Mouse (Mus musculus) cortical plate, adult 2 months (tissue): ENCODE data around the gene Atf6b. TPM values are rescaled to one million over a fixed set of nuclear protein-coding genes. Genes with fewer than 3 reads are reported as not detected.

Experiments
- H3K27ac ChIP-seq: fragments of 200-500 bp; 2 replicates; pipeline ENCODE4 v1.5.1; 2012; ENCODE audit warnings: low read length, control low read depth, inconsistent platforms; ENCODE audit not compliant: insufficient read depth
- H3K4me1 ChIP-seq: fragments of 200-500 bp; 2 replicates; pipeline ENCODE4 v1.6.1; 2011; ENCODE audit warnings: low read length; ENCODE audit not compliant: control insufficient read depth, insufficient read depth
- H3K4me3 ChIP-seq: fragments of 200-500 bp; 2 replicates; pipeline ENCODE4 v1.5.1; 2011; ENCODE audit warnings: mild to moderate bottlenecking, low read length, control low read depth; ENCODE audit not compliant: insufficient read depth
- CTCF ChIP-seq: fragments of 200-500 bp; IDR thresholded peaks from 2 replicates; pipeline ENCODE4 v1.5.1; 2011; ENCODE audit warnings: mild to moderate bottlenecking, control low read depth, low read length; ENCODE audit not compliant: insufficient read depth; ENCODE audit errors: extremely low read depth
- POLR2A ChIP-seq: fragments of 200-500 bp; IDR thresholded peaks from 2 replicates; pipeline ENCODE4 v1.6.1; 2011; ENCODE audit warnings: mild to moderate bottlenecking, low read length, control low read depth; ENCODE audit not compliant: insufficient read depth; ENCODE audit errors: extremely low read depth
- polyA plus RNA-seq: library from polyadenylated mRNA; depleted of rRNA; stranded (reverse); fragments of >200 nt; gene quantifications from 2 replicates; pipeline ENCODE4 v1.2.3, GENCODE M21; 2012

Atf6b gene
- polyA plus RNA-seq, 1 experiment, result 59.6 TPM

DNA sequence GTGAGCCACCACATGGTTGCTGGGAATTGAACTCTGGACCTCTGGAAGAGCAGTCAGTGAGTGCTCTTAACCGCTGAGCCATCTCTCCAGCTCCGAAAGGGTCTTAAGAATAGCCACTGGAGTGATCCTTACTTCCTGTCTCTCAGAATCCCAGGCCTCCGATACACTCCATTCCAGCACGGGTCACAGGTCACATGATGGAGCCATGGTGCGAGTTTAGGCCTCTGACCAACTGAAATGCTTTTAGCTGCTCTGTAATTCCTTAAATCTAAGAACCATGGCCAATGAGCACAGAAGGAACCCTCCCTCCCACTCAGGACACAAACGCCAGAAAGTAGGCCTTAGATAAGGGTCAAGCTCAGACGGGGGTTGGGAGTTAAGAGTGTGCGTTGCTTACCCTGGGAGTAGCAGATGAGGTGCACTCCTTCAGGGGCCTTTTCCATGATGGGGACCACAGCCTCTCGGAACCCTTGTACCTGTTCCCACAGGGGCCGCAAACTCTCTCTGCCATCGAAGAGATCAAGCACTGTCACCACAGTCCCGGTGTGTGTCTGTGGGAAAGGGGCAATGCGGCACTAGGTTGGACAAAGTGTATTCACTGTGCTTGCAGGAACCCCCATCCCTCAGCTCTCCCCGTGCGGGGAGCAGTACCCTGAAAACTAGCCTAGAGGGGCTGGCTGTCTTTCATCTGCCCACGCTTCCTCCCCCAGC lies 20.7 kb upstream of the Atf6b start:
- Histone ChIP-seq H3K4me3 (peak overlapping the region; percentile 75), H3K4me1 (peaks cover 5% of the 10 kb centered on the region; the same call in 1 of the 2 replicates), H3K27ac (0 out of 2 replicates have a peak overlapping the region, but pooled peaks have one; percentile 55)
- TF ChIP-seq CTCF (no peak), POLR2A (no peak)

DNA sequence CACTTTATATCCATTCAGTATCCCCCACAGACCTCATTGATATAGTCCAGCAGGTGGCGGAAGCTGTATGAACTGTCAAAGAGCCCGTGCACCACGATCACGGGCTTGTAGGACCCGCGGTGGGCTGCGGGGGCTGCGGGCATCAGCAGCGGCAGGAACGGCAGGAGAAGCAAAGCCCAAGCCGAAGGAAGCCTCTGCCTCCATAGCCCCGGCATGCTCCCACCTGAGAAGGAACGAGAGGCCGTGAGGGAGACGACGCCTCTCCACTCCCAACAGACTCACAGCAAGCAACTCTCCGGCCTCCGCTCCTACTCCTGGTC lies 20.2 kb upstream of the Atf6b start:
- H3K4me3 ChIP-seq, result peak overlapping the region; percentile 75
- TF ChIP-seq POLR2A (no peak), CTCF (peak; percentile 38)
- peaks cover 5% of the 10 kb centered on the region; the same call in 1 of the 2 replicates for H3K4me1 ChIP-seq
- peak overlapping the region; percentile 55 for H3K27ac ChIP-seq

DNA sequence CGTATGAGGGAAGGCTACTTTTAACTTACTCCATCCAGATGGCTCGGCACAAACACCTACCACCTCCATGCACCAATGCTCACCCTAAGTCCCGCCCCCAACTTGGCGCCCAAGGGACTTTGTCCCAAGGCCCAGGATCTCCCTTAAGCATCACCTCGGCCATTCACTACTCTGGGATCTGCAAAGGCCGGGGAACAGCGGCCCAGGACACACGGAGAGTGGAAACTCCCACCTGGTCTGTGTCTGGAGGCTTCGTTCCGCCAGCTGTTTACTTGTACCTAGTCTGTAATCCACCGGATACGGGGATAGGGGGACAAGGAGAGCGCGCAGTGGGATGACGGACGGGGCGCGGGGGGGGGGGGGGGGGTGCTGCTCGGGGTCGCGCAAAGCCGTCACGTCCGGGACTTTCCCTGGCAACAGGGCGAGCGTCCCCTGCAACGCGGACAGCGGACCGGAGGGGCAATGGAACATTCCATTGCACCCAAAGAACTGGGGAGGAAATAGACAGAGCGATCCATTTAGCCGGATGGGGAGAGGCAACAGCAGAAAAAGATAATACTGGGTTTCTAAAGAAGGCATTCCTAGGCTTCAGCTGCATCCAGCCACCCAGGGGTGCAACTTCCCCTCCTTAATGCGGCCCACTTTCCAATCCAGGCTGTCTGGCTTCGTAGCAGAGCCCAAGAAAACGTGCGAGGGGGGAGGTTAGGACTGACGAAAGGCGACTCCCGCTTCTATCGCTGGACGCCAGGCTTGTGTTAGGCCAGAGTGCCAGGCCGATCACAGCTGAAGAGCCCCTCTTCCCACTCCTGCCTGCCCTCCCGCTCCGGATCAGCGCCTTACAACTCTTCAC lies 19.6 kb upstream of the Atf6b start:
- peak overlapping the region; percentile 75 for H3K4me3 ChIP-seq
- peak overlapping the region; percentile 97 for H3K27ac ChIP-seq
- TF ChIP-seq CTCF (no peak), POLR2A (peak; percentile 81)
- peaks cover 5% of the 10 kb centered on the region; the same call in 1 of the 2 replicates for H3K4me1 ChIP-seq

DNA sequence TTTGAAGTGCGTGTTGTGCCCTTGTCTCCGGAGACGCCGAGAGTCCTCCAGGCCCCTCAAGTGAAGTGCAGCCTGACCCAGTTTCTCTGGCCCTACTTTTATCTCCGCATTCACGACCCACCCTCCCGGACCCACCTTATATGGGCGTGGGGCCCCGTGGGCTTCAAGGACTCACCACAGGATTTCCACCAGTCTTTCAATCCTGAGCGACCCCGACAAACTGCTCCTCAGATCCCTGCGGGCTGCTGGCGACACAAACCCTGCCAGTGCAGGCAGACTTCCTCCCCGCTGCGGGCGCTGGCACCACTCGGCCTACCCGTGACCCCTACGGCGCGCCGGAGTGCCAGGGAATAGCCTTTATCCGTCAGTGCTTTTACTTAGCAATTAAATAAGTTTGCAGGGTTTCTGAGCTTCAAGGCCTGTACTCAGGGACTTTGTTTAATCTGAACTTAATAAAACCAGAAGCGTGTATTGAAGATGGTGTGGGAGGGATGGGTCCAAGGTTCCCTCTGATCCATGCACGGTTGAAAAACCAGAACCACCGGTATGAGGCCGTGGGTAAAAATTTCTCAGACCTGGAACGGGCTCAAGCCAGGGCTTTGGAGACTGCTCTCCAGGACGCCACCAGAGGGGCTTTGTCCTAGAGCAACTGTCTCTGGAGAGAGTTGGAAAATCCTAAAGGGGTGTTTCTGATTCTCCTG lies 18.9 kb upstream of the Atf6b start, which contains the start of gene Ppt2:
Gene Ppt2 (minus strand): TSS at position 568 of the 701 bp plus-strand sequence.
- peaks cover 5% of the 10 kb centered on the region; the same call in 1 of the 2 replicates for H3K4me1 ChIP-seq
- TF ChIP-seq CTCF, result no peak
- no peak for TF ChIP-seq POLR2A
- H3K27ac ChIP-seq, result peak within 1 kb of the TSS; percentile 97
- H3K4me3 ChIP-seq, result peak within 1 kb of the TSS; percentile 75

DNA sequence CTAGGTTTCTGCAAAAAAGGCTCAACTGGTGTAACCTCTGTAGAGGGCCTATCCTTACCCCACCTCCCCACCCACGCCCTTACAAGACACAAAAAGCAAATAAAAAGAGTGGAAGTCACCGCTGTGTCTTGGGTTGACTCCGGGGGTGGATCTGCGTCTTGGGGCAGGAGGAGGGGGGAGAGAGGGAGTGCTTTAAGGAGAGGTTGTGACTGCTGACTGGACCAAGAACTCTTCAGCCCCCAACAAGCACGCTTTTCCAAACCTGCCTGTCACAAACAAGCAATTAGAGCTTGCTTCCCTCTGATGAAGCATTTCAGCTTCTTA lies 18.3 kb upstream of the Atf6b start:
- H3K4me3 ChIP-seq, result peak overlapping the region; percentile 75
- peaks cover 5% of the 10 kb centered on the region; the same call in 1 of the 2 replicates for H3K4me1 ChIP-seq
- peak overlapping the region; percentile 97; the same call in 1 of the 2 replicates for H3K27ac ChIP-seq
- TF ChIP-seq POLR2A (no peak), CTCF (no peak)

DNA sequence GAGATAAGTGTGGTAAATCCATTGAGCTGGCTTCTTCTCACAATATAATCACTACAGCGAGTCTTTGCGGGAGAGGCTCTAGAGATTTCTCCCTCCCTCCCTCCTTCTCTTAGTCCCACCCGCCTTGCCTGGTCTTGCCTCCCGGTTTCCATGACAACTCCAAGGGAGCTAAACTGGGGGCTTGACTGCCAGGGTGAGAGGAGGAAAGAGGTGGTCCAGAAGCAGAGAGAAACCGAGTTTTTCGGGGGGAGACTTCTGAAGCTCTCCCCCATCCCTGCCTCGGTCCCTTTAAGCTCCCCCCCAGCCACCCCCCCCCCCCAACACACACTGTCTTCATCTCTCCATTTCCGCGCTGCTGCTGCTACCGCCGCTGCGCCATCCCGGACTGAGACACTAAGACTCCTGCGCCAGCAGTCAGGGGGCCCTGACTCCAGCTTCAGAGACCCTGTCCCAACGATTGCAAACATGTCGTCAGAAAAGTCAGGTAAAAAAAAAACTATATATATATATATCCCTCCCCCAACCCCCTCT lies 17.7 kb upstream of the Atf6b start, which contains the start of gene Prrt1:
Gene Prrt1 (plus strand): TSS at position 313 of the 531 bp plus-strand sequence.
- Histone ChIP-seq H3K4me3 (peak within 1 kb of the TSS; percentile 75), H3K4me1 (peaks cover 5% of the 10 kb centered on the region; the same call in 1 of the 2 replicates), H3K27ac (peak within 1 kb of the TSS; percentile 97)
- TF ChIP-seq CTCF (no peak), POLR2A (peak; percentile 70)

DNA sequence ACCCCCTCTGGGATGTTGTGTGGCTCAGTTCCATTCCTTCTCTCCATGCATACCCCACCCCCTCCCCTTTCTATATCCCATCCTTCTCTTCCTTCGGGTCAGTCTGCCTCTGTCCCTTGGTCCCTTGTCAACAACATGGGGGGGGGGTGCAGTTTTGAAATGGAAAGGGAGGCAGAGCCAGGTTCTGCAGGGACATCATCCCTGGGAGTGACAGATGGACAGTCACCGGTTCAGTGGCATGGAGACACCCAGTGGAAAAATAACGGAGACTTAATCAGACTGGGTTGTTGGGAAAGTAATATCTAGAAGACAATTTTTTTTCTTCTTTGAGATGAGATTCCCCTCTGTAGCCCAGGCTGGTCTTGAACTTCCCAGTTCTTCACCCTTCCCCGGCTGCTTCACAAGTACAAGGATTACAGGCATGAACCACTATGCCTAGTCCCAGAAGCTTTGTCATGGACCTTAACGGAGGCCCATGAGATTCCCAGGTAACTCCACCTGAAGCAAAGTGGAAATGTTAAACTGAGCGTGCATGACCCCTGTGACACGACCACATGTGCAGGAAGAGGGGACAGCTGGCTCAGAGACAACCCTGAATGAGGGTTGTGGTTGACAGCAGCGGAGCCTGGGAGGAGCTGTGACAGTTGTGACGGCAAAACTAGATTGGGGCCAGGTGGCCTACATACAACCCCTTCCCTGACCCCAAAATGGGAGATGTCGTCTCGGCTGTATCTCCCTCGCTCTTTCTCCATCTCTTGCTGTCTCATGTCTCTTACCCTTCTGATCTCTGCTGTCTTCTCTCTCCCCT lies 16.9 kb upstream of the Atf6b start:
- H3K27ac ChIP-seq, result peak overlapping the region; percentile 62
- H3K4me3 ChIP-seq, result peak overlapping the region; percentile 75
- peaks cover 5% of the 10 kb centered on the region; the same call in 1 of the 2 replicates for H3K4me1 ChIP-seq
- TF ChIP-seq POLR2A (no peak), CTCF (no peak)

DNA sequence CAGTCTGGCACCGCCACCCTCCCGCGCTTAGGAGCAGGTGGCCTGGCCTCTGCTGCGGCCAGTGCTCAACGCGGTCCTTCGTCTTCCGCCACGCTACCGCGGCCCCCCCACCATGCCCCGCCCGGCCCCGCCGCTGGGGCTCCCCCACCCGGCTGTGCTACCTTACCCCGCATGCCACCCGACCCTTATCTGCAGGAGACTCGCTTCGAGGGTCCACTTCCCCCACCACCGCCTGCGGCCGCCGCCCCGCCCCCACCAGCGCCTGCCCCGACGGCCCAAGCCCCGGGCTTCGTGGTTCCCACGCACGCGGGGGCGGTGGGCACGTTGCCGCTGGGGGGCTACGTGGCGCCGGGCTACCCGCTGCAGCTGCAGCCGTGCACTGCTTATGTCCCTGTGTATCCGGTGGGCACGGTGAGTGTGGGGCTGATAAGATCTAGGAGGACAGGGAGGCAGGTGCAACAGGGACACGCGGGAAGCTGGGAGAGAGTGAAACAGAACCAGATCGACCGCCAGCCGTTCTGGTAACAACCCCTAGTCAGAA lies 16.1 kb upstream of the Atf6b start:
- TF ChIP-seq CTCF (no peak), POLR2A (no peak)
- Histone ChIP-seq H3K27ac (peak overlapping the region; percentile 94), H3K4me1 (peaks cover 5% of the 10 kb centered on the region; the same call in 1 of the 2 replicates), H3K4me3 (peak overlapping the region; percentile 75)

DNA sequence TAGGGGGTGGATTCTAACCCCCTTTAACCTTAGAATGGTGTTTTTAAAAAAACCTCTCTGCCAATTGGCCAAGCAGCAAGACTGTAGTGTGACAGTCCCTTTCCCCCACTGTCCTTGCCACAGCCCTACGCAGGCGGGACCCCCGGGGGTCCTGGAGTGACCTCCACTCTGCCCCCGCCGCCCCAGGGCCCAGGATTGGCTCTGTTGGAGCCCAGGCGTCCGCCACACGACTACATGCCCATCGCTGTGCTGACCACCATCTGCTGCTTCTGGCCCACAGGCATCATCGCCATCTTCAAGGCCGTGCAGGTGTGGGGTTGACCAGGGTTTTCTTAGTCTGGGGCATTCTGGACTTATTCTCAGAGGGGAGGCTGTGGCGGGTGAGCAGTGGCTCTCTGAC lies 15.3 kb upstream of the Atf6b start:
- TF ChIP-seq POLR2A, result no peak
- no peak for TF ChIP-seq CTCF
- peaks cover 5% of the 10 kb centered on the region; the same call in 1 of the 2 replicates for H3K4me1 ChIP-seq
- H3K27ac ChIP-seq, result peak overlapping the region; percentile 21
- peak overlapping the region; percentile 75 for H3K4me3 ChIP-seq
